Mouse (Mus musculus): ENCODE data around the gene Pkd2l1. TPM values are rescaled to one million over a fixed set of nuclear protein-coding genes. Genes with fewer than 3 reads are reported as not detected.
A peak's percentile ranks its signal among the peaks of the same experiment; 100 is the strongest.

Pkd2l1 gene
- polyA plus RNA-seq (2015; fragmentation: Nextera tagmentation; extraction: Ambion mirVana) = 0.13 and 0.34 TPM in 2 replicates

- no peak within 1 kb of the TSS for H3K4me2 ChIP-seq
- H3K9ac ChIP-seq = no peak within 1 kb of the TSS
- H3K36me3 ChIP-seq = no peaks in the 10 kb centered on the region
- no peak for ATAC-seq (ENCODE audit: low FRiP score)
- 34% methylated on average over 3 of the region's 3 CpGs for WGBS
- no peak within 1 kb of the TSS for H3K27ac ChIP-seq
- H3K4me3 ChIP-seq = no peak within 1 kb of the TSS
- 0 out of 2 replicates have a peak, but pooled peaks cover 8% of the 10 kb centered on the region for H3K27me3 ChIP-seq
- peaks cover 3% of the 10 kb centered on the region; the same call in 1 of the 2 replicates for H3K4me1 ChIP-seq (replicated peaks)
- no peaks in the 10 kb centered on the region for H3K9me3 ChIP-seq
Measured at GRCm38 (mm10) chr19:44192342-44192741, at the start of gene Pkd2l1. Gene Pkd2l1 (minus strand): TSS chr19:44192442.

- no peak overlapping the region for H3K4me2 ChIP-seq
- 86% methylated on average over 2 of the region's 2 CpGs for WGBS
Measured at GRCm38 (mm10) chr19:44238906-44239305, 46.7 kb upstream of the Pkd2l1 start.

GRCm38 (mm10) chr19:44237471-44238006 is 45.3 kb upstream of the Pkd2l1 start:
- whole genome bisulfite sequencing = 16% methylated on average over 19 of the region's 19 CpGs
- Histone ChIP-seq H3K36me3 (no peaks in the 10 kb centered on the region), H3K4me3 (peak overlapping the region; percentile 32), H3K27ac (no peak overlapping the region), H3K9ac (no peak overlapping the region), H3K4me1 (replicated peaks) (0 out of 2 replicates have a peak, but pooled peaks cover 4% of the 10 kb centered on the region), H3K27me3 (no peaks in the 10 kb centered on the region), H3K9me3 (no peaks in the 10 kb centered on the region), H3K4me2 (peak overlapping the region; percentile 48)
- ATAC-seq (ENCODE audit: low FRiP score) = peak; percentile 39; the same call in 1 of the 2 replicates

More at GRCm38 (mm10) chr19:44238906-44239305, 46.7 kb upstream of the Pkd2l1 start:
- Histone ChIP-seq H3K9me3 (no peaks in the 10 kb centered on the region), H3K27ac (no peak overlapping the region), H3K36me3 (no peaks in the 10 kb centered on the region), H3K4me1 (replicated peaks) (0 out of 2 replicates have a peak, but pooled peaks cover 4% of the 10 kb centered on the region), H3K9ac (no peak overlapping the region), H3K27me3 (no peaks in the 10 kb centered on the region), H3K4me3 (no peak overlapping the region)
- no peak for ATAC-seq (ENCODE audit: low FRiP score)

- H3K9me3 ChIP-seq = no peaks in the 10 kb centered on the region
- no peaks in the 10 kb centered on the region for H3K36me3 ChIP-seq
- H3K27me3 ChIP-seq = no peaks in the 10 kb centered on the region
- H3K27ac ChIP-seq = no peak overlapping the region
- H3K4me1 ChIP-seq (replicated peaks) = no peaks in the 10 kb centered on the region
- H3K9ac ChIP-seq = no peak overlapping the region
- H3K4me2 ChIP-seq = no peak overlapping the region
- no peak for ATAC-seq (ENCODE audit: low FRiP score)
- no peak overlapping the region for H3K4me3 ChIP-seq
- 96% methylated on average over 4 of the region's 4 CpGs for WGBS
Measured at GRCm38 (mm10) chr19:44231608-44232151, 39.4 kb upstream of the Pkd2l1 start.

- no peak overlapping the region for H3K27ac ChIP-seq
- H3K9me3 ChIP-seq = no peaks in the 10 kb centered on the region
- H3K36me3 ChIP-seq = no peaks in the 10 kb centered on the region
- H3K4me2 ChIP-seq = no peak overlapping the region
- H3K4me3 ChIP-seq = no peak overlapping the region
- WGBS = 86% methylated on average over 3 of the region's 3 CpGs
- H3K4me1 ChIP-seq (replicated peaks) = no peaks in the 10 kb centered on the region
- no peaks in the 10 kb centered on the region for H3K27me3 ChIP-seq
- no peak overlapping the region for H3K9ac ChIP-seq
- ATAC-seq (ENCODE audit: low FRiP score) = no peak
Measured at GRCm38 (mm10) chr19:44230212-44230611, 38.0 kb upstream of the Pkd2l1 start.

- H3K9me3 ChIP-seq = no peaks in the 10 kb centered on the region
- H3K36me3 ChIP-seq = no peaks in the 10 kb centered on the region
- H3K9ac ChIP-seq = no peak overlapping the region
- no peak overlapping the region for H3K4me2 ChIP-seq
- H3K4me1 ChIP-seq (replicated peaks) = no peaks in the 10 kb centered on the region
- no peaks in the 10 kb centered on the region for H3K27me3 ChIP-seq
- H3K27ac ChIP-seq = no peak overlapping the region
- no peak for ATAC-seq (ENCODE audit: low FRiP score)
- H3K4me3 ChIP-seq = no peak overlapping the region
- 83% methylated on average over 2 of the region's 2 CpGs for WGBS
Measured at GRCm38 (mm10) chr19:44229776-44230175, 37.5 kb upstream of the Pkd2l1 start.

GRCm38 (mm10) chr19:44225728-44226127 is 33.5 kb upstream of the Pkd2l1 start:
- Histone ChIP-seq H3K9me3 (no peaks in the 10 kb centered on the region), H3K27ac (no peak overlapping the region), H3K36me3 (no peaks in the 10 kb centered on the region), H3K27me3 (no peaks in the 10 kb centered on the region), H3K4me2 (no peak overlapping the region), H3K9ac (no peak overlapping the region), H3K4me3 (no peak overlapping the region), H3K4me1 (replicated peaks) (no peaks in the 10 kb centered on the region)
- 97% methylated on average over 5 of the region's 5 CpGs for WGBS
- ATAC-seq (ENCODE audit: low FRiP score) = no peak

- no peak overlapping the region for H3K4me3 ChIP-seq
- H3K36me3 ChIP-seq = no peaks in the 10 kb centered on the region
- H3K4me2 ChIP-seq = no peak overlapping the region
- H3K27ac ChIP-seq = no peak overlapping the region
- H3K4me1 ChIP-seq (replicated peaks) = no peaks in the 10 kb centered on the region
- no peak overlapping the region for H3K9ac ChIP-seq
- ATAC-seq (ENCODE audit: low FRiP score) = no peak
- WGBS = 84% methylated on average over 3 of the region's 3 CpGs
- no peaks in the 10 kb centered on the region for H3K27me3 ChIP-seq
- H3K9me3 ChIP-seq = no peaks in the 10 kb centered on the region
Measured at GRCm38 (mm10) chr19:44217958-44218525, 25.8 kb upstream of the Pkd2l1 start.

GRCm38 (mm10) chr19:44215255-44215654 is 23.0 kb upstream of the Pkd2l1 start:
- H3K27me3 ChIP-seq = no peaks in the 10 kb centered on the region
- no peaks in the 10 kb centered on the region for H3K4me1 ChIP-seq (replicated peaks)
- no peak overlapping the region for H3K4me3 ChIP-seq
- ATAC-seq (ENCODE audit: low FRiP score) = no peak
- H3K36me3 ChIP-seq = no peaks in the 10 kb centered on the region
- 80% methylated on average over 12 of the region's 12 CpGs for WGBS
- H3K9me3 ChIP-seq = no peaks in the 10 kb centered on the region
- H3K4me2 ChIP-seq = no peak overlapping the region
- H3K27ac ChIP-seq = no peak overlapping the region
- no peak overlapping the region for H3K9ac ChIP-seq

GRCm38 (mm10) chr19:44207079-44207478 is 14.8 kb upstream of the Pkd2l1 start:
- H3K36me3 ChIP-seq = no peaks in the 10 kb centered on the region

GRCm38 (mm10) chr19:44203015-44203564 is 10.8 kb upstream of the Pkd2l1 start, which contains the start of gene Scd3:
Gene Scd3 (plus strand): TSS chr19:44203269.
- H3K9ac ChIP-seq = no peak within 1 kb of the TSS
- H3K4me3 ChIP-seq = no peak within 1 kb of the TSS
- H3K27ac ChIP-seq = no peak within 1 kb of the TSS
- ATAC-seq (ENCODE audit: low FRiP score) = no peak
- WGBS = 94% methylated on average over 9 of the region's 9 CpGs
- no peak within 1 kb of the TSS for H3K4me2 ChIP-seq
- H3K36me3 ChIP-seq = no peaks in the 10 kb centered on the region
- no peaks in the 10 kb centered on the region for H3K27me3 ChIP-seq
- H3K9me3 ChIP-seq = no peaks in the 10 kb centered on the region
- no peaks in the 10 kb centered on the region for H3K4me1 ChIP-seq (replicated peaks)

More at GRCm38 (mm10) chr19:44207079-44207478, 14.8 kb upstream of the Pkd2l1 start:
- H3K9ac ChIP-seq = no peak overlapping the region
- 74% methylated on average over 2 of the region's 2 CpGs for WGBS
- H3K27me3 ChIP-seq = no peaks in the 10 kb centered on the region
- H3K4me3 ChIP-seq = no peak overlapping the region
- H3K4me1 ChIP-seq (replicated peaks) = no peaks in the 10 kb centered on the region
- ATAC-seq (ENCODE audit: low FRiP score) = no peak
- no peak overlapping the region for H3K4me2 ChIP-seq
- H3K27ac ChIP-seq = no peak overlapping the region
- H3K9me3 ChIP-seq = no peaks in the 10 kb centered on the region

- Histone ChIP-seq H3K4me1 (replicated peaks) (peaks cover 3% of the 10 kb centered on the region; the same call in 1 of the 2 replicates), H3K27me3 (0 out of 2 replicates have a peak, but pooled peaks cover 3% of the 10 kb centered on the region), H3K27ac (no peak overlapping the region), H3K9ac (no peak overlapping the region), H3K4me2 (no peak overlapping the region), H3K9me3 (no peaks in the 10 kb centered on the region), H3K36me3 (no peaks in the 10 kb centered on the region), H3K4me3 (no peak overlapping the region)
- WGBS = 83% methylated on average over 2 of the region's 2 CpGs
- ATAC-seq (ENCODE audit: low FRiP score) = no peak
Measured at GRCm38 (mm10) chr19:44198964-44199363, 6.7 kb upstream of the Pkd2l1 start.

All from hindbrain, embryonic 13.5 days (tissue).